Mouse (Mus musculus): ENCODE measurements at regions not wholly inside any gene's neighbourhood (a gene's known extent, or its start where the extent isn't known, plus 50 kb on each side); places are given as distances from the start of the nearest gene placed in this dataset.

DNA sequence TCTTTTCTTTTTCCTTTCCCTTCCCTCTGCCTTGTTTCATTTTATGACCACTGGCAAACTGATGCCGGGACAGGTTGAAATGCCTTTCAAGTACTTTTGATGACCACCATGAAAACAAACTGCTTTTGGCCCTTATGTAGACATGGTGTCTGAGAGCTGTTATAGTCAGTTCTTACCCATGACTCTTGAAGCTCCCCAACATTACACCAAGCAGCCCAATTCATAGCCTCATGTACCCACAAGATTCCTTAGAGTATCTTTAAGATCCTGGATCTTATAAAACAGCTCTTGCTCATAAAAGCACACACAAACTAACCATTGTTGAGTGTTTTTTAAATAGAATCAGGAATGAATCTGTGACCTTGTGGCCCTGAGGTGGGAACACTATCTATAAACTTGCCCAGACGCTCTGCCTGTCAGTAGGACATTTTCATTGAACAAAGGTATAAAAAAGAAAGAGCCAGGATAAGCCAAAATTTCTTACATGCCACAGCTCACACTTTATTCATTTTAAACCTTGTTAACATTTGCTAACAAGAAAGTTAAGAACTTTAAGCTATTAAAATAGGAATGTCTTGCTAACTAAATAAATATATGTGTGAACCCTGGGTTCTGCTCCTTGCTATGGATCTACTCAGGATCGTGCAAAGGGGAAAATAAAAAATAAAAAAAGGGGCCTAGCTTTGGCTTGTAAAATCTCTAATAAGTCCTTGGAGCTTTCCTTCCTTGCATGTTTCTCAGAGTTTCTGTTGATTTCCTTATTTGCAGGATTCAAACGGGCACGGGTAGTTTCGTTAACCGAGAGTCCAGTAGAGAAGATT, 375.9 kb upstream of the Btbd3 start:
- 86% methylated on average over 7 of the region's 7 CpGs for WGBS
- Histone ChIP-seq H3K4me3 (replicated peaks) (no peak overlapping the region), H3K27ac (no peak overlapping the region), H3K4me2 (no peak overlapping the region), H3K9ac (no peak overlapping the region), H3K9me3 (no peaks in the 10 kb centered on the region), H3K27me3 (no peaks in the 10 kb centered on the region), H3K36me3 (replicated peaks) (no peaks in the 10 kb centered on the region), H3K4me1 (no peaks in the 10 kb centered on the region)
- ATAC-seq (ENCODE audit: low FRiP score): no peak

DNA sequence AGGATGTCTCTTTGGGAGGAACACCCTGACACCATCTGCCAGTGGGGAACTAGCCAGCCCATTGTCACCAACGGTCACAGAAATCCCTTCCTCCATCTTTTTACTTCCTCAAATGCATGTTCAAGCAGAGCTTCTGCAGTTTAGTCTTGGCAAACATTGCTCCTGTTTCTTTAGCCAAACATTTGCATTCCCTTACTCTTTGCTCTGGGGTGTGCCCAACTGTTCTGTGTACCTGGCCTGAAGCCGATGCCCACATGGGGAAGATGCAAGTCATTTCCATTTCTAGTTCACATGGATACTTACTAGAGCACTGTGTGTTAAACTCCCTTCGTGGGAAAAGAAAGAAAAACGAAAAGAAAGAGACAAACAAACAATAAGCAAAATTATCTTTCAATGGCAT, 386.7 kb upstream of the Btbd3 start:
- Histone ChIP-seq H3K27me3 (no peaks in the 10 kb centered on the region), H3K9ac (no peak overlapping the region), H3K4me2 (no peak overlapping the region), H3K9me3 (no peaks in the 10 kb centered on the region), H3K36me3 (replicated peaks) (no peaks in the 10 kb centered on the region), H3K27ac (no peak overlapping the region), H3K4me1 (no peaks in the 10 kb centered on the region), H3K4me3 (replicated peaks) (no peak overlapping the region)
- WGBS: 73% methylated on average over 4 of the region's 4 CpGs
- no peak for ATAC-seq (ENCODE audit: low FRiP score)

- WGBS: 83% methylated on average over 4 of the region's 4 CpGs
- Histone ChIP-seq H3K4me3 (replicated peaks) (no peak overlapping the region), H3K4me2 (no peak overlapping the region), H3K27me3 (no peaks in the 10 kb centered on the region), H3K36me3 (replicated peaks) (no peaks in the 10 kb centered on the region), H3K9me3 (no peaks in the 10 kb centered on the region), H3K27ac (no peak overlapping the region), H3K9ac (no peak overlapping the region), H3K4me1 (no peaks in the 10 kb centered on the region)
- no peak for ATAC-seq (ENCODE audit: low FRiP score)
These were observed 401.9 kb upstream of the Btbd3 start for GRCm38 (mm10) chr2:137854494-137854893.

GRCm38 (mm10) chr2:137853399-137854259, 402.7 kb upstream of the Btbd3 start:
- 81% methylated on average over 10 of the region's 10 CpGs for WGBS
- Histone ChIP-seq H3K27me3 (no peaks in the 10 kb centered on the region), H3K4me3 (replicated peaks) (no peak overlapping the region), H3K9me3 (no peaks in the 10 kb centered on the region), H3K4me2 (no peak overlapping the region), H3K27ac (no peak overlapping the region), H3K4me1 (no peaks in the 10 kb centered on the region), H3K9ac (no peak overlapping the region), H3K36me3 (replicated peaks) (no peaks in the 10 kb centered on the region)
- ATAC-seq (ENCODE audit: low FRiP score): no peak

DNA sequence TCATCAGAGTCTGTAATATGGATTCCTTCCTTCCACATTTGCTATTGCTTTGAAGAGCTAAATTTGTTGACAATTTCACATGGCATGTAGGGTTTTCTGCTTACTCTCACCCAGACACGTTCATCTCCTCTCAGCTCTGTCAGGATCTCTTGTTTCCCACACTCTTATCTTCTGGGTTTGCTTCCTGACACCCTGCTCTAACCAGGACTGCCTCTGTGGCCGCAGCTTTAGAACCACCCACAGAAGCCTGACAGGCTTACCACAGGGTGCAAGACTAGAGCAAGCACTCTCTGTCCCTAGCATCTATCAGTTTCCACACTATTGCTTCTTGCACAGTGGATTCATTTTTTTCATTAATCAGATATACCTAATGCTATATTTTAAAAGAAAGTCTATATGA, 408.5 kb upstream of the Btbd3 start:
- Histone ChIP-seq H3K27ac (no peak overlapping the region), H3K9me3 (no peaks in the 10 kb centered on the region), H3K4me1 (no peaks in the 10 kb centered on the region), H3K4me2 (no peak overlapping the region), H3K36me3 (replicated peaks) (no peaks in the 10 kb centered on the region), H3K9ac (no peak overlapping the region), H3K4me3 (replicated peaks) (no peak overlapping the region), H3K27me3 (no peaks in the 10 kb centered on the region)
- ATAC-seq (ENCODE audit: low FRiP score): no peak
- 70% methylated on average over 2 of the region's 2 CpGs for WGBS

DNA sequence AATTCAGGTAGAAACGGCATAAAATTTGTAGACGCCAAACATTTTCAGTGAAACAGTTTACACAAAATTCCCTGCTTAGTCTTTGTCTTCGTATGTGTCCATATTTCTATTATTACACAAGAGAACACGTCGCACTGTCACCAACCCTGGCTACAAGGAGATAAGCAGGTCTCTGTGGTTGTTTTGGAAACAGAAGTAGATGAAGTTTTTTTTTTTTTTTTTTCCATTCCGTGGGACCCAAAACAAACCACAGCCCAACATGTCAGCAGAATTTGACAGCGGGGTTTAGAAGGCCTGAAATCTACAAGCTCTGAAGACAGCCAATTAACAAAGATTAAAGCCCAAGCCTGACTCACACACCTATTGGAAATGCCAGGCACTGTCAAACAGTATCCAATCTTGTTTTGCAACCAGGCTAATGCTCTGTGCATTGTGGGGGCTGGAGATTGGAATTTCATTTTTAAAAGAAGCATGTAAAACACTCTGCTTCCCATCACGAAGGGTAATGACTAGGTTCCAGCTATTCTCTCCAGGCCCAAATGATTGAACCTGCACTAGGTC, 428.5 kb upstream of the Btbd3 start:
- no peak overlapping the region for H3K4me2 ChIP-seq
- no peaks in the 10 kb centered on the region; the same call in 1 of the 2 replicates for H3K4me1 ChIP-seq
- no peaks in the 10 kb centered on the region for H3K27me3 ChIP-seq
- ATAC-seq (ENCODE audit: low FRiP score): 0 out of 2 replicates have a peak, but pooled peaks have one; percentile 30
- WGBS: 67% methylated on average over 8 of the region's 8 CpGs
- no peak overlapping the region for H3K4me3 ChIP-seq (replicated peaks)
- no peak overlapping the region for H3K9ac ChIP-seq
- no peak overlapping the region for H3K27ac ChIP-seq
- H3K9me3 ChIP-seq: no peaks in the 10 kb centered on the region
- H3K36me3 ChIP-seq (replicated peaks): no peaks in the 10 kb centered on the region

- H3K27ac ChIP-seq: no peak overlapping the region
- peaks cover 8% of the 10 kb centered on the region; the same call in 1 of the 2 replicates for H3K4me1 ChIP-seq
- no peak overlapping the region for H3K4me3 ChIP-seq (replicated peaks)
- H3K9me3 ChIP-seq: no peaks in the 10 kb centered on the region
- no peak overlapping the region for H3K9ac ChIP-seq
- peaks cover 4% of the 10 kb centered on the region; the same call in 1 of the 2 replicates for H3K27me3 ChIP-seq
- ATAC-seq (ENCODE audit: low FRiP score): no peak; the same call in 1 of the 2 replicates
- H3K36me3 ChIP-seq (replicated peaks): no peaks in the 10 kb centered on the region
- 32% methylated on average over 5 of the region's 5 CpGs for WGBS
- no peak overlapping the region for H3K4me2 ChIP-seq
These were observed 434.9 kb upstream of the Btbd3 start for GRCm38 (mm10) chr2:137821344-137821916.

- no peak overlapping the region for H3K4me3 ChIP-seq (replicated peaks)
- 95% methylated on average over 1 of the region's 1 CpGs for WGBS
- H3K4me2 ChIP-seq: no peak overlapping the region
- H3K27ac ChIP-seq: no peak overlapping the region
- peaks cover 4% of the 10 kb centered on the region; the same call in 1 of the 2 replicates for H3K27me3 ChIP-seq
- no peaks in the 10 kb centered on the region for H3K36me3 ChIP-seq (replicated peaks)
- H3K9me3 ChIP-seq: no peaks in the 10 kb centered on the region
- no peak overlapping the region for H3K9ac ChIP-seq
- H3K4me1 ChIP-seq: no peaks in the 10 kb centered on the region
- ATAC-seq (ENCODE audit: low FRiP score): no peak
These were observed 441.4 kb upstream of the Btbd3 start for GRCm38 (mm10) chr2:137814945-137815344.

DNA sequence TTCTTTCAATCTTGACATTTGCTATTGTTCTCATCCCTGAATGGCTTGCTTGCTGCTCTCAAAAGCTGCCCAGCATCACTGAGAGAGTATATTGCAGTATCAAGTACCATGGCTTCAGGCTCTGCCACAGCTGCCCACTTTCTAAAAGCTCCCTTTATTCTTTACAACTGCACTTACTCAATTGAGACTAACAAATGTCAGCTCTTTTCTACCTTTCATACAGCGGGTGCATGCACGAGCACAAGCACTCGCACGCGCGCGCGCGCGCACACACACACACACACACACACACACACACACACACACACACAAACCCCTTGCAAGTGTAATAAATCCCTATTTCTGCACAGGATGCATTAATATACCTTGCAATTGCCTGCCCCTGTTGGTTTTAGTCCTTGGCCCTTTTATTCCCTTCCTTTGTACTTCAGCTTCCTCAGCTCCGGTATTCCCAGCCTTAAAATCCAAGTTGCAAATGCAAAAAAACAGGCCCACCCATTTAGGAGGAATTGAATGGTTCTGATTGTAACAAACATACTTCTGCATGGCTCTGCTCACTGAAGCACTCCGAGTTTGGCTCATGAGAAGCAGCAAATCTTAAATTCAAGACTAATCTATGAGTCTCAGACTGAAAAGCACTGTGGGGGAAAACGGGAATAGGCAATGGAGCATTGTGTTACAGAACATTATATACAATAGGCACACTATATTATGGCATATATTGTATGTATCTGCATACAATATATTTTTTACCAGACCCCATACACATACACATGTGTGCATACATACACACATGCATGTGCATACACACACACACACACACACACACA, 447.7 kb upstream of the Btbd3 start:
- Histone ChIP-seq H3K9ac (no peak overlapping the region), H3K4me3 (replicated peaks) (no peak overlapping the region; the same call in 1 of the 2 replicates), H3K9me3 (no peaks in the 10 kb centered on the region), H3K36me3 (replicated peaks) (no peaks in the 10 kb centered on the region), H3K27ac (peak overlapping the region; percentile 73), H3K27me3 (no peaks in the 10 kb centered on the region), H3K4me2 (peak overlapping the region; percentile 38), H3K4me1 (peaks cover 6% of the 10 kb centered on the region)
- ATAC-seq (ENCODE audit: low FRiP score): peak; percentile 93
- WGBS: 23% methylated on average over 13 of the region's 13 CpGs

DNA sequence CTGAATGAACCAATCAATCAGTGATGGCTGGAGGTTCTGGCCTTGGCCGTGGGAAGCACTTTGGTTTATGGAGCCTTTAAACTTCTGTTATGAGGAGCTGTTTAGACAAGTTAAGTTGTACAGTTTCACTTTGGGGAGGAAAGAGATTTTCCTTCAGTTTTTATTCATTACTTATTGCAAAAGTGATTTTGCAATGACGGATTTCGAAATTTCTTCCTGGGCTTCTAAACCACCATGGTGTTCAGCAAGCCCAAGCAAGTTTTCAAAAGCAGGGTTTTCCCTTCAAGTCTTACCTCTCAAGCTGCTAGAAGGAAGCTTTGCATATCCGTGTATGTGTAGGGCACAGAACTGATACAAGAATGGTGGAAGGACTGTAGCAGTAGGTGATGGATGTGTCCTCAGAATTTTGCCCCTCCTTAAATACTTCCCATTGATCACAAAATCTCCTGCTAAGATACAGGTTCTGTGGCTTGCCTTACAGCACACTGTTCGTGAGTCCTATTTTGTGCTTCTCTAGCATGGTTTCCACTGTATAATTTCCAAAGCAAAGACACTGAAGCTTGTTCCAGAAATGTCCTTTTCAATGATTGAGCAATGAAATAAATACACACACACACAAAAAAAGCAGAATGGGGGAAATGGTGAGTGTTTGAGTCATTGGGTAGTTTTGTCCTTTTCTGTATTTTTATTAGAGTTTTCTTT, 448.6 kb upstream of the Btbd3 start:
- no peaks in the 10 kb centered on the region for H3K36me3 ChIP-seq (replicated peaks)
- H3K9me3 ChIP-seq: no peaks in the 10 kb centered on the region
- H3K4me3 ChIP-seq (replicated peaks): no peak overlapping the region
- peak; percentile 58; the same call in 1 of the 2 replicates for ATAC-seq (ENCODE audit: low FRiP score)
- 60% methylated on average over 5 of the region's 5 CpGs for WGBS
- no peaks in the 10 kb centered on the region for H3K27me3 ChIP-seq
- no peak overlapping the region for H3K4me2 ChIP-seq
- no peak overlapping the region for H3K9ac ChIP-seq
- peak overlapping the region; percentile 65 for H3K27ac ChIP-seq
- H3K4me1 ChIP-seq: peaks cover 6% of the 10 kb centered on the region

GRCm38 (mm10) chr2:137794841-137795240, 461.5 kb upstream of the Btbd3 start:
- H3K27ac ChIP-seq: no peak overlapping the region
- H3K4me2 ChIP-seq: no peak overlapping the region
- no peaks in the 10 kb centered on the region for H3K9me3 ChIP-seq
- H3K36me3 ChIP-seq (replicated peaks): no peaks in the 10 kb centered on the region
- H3K4me1 ChIP-seq: no peaks in the 10 kb centered on the region
- H3K4me3 ChIP-seq (replicated peaks): no peak overlapping the region
- no peak overlapping the region for H3K9ac ChIP-seq
- WGBS: 51% methylated on average over 2 of the region's 2 CpGs
- no peak for ATAC-seq (ENCODE audit: low FRiP score)
- H3K27me3 ChIP-seq: no peaks in the 10 kb centered on the region

All from forebrain, embryonic 12.5 days (tissue).